Mouse (Mus musculus) adipocyte (in vitro differentiated cells): ENCODE results near the gene Olfr820.
"Not testable (repeated sequence)": the region's sequence is repeated elsewhere in the genome, so short reads cannot be mapped to it uniquely, and the experiment has no call there.

Experiments used
- DNase-seq: peaks from one replicate; pipeline ENCODE4 v3.0.0-alpha.2; 2016; ENCODE audit warnings: low spot score

Olfr820 gene

DNA sequence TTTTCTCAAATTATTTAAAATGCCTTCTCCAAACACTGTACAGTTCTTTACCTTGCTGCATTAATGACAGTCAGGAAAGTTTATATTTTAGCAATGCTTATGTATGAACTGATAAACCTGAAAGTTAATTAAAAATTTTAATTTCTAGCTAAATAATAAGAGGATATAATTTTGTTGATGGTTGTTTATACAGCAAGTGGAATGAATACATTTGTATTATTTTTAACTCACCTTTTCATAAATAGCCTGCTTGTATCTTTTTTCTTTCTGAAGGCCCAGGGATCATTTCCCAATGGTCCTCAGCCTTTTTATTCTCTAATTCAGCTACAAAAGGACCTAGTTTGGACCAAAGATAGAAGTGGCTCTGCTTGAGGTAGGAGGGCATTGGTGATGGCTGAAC, at the start of gene Olfr820:
Gene Olfr820 (plus strand): TSS at position 301 of the 400 bp plus-strand sequence.
- DNase-seq: no peak

DNA sequence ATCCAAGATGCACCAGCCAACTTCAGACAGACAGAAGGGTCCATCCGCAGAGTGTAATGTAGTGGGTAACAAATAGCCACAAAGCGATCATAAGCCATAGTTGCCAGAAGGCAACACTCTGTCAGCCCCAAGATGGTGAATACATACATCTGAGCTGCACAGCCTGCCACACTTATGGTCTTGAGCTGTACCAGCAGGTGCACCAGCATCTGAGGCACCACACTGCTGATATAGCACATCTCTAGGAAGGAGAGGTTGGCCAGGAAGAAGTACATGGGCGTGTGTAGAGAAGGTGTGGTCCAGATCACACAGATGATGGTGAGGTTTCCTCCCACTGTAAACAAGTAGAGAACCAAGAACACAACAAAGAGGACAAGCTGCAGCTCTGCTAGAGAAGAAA, 46.2 kb upstream of the Olfr820 start:
- not testable (repeated sequence) for DNase-seq

- not testable (repeated sequence) for DNase-seq
Observed at GRCm38 (mm10) chr10:129967166-129967565, 45.3 kb upstream of the Olfr820 start, which contains the start of gene Olfr819. Gene Olfr819, minus strand, starts transcription at chr10:129967266.

DNA sequence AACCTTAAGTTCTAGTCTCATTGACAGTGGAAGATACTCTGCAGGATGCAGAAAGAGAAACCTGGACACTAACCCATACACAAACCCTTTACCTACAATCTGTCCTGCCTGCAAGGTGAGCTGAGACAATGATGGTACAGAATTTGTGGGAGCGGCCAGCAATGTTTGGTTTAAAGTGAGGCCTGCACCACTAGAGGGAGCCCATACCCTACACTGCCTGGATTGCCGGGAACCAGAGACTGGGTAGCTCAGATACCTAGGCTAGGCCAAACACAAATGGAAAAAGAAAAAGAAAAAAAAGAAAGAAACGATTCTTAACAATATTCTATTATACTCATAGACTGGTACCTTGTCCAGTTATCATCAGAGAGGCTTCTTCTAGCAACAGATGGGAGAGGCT, 39.4 kb upstream of the Olfr820 start:
- not testable (repeated sequence) for DNase-seq

GRCm38 (mm10) chr10:129976040-129976439, 36.4 kb upstream of the Olfr820 start, which contains the start of gene Olfr247:
Gene Olfr247, minus strand, starts transcription at chr10:129976140.
- DNase-seq: not testable (repeated sequence)

DNA sequence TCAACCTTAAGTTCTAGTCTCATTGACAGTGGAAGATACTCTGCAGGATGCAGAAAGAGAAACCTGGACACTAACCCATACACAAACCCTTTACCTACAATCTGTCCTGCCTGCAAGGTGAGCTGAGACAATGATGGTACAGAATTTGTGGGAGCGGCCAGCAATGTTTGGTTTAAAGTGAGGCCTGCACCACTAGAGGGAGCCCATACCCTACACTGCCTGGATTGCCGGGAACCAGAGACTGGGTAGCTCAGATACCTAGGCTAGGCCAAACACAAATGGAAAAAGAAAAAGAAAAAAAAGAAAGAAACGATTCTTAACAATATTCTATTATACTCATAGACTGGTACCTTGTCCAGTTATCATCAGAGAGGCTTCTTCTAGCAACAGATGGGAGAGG, 30.6 kb upstream of the Olfr820 start:
- not testable (repeated sequence) for DNase-seq

DNA sequence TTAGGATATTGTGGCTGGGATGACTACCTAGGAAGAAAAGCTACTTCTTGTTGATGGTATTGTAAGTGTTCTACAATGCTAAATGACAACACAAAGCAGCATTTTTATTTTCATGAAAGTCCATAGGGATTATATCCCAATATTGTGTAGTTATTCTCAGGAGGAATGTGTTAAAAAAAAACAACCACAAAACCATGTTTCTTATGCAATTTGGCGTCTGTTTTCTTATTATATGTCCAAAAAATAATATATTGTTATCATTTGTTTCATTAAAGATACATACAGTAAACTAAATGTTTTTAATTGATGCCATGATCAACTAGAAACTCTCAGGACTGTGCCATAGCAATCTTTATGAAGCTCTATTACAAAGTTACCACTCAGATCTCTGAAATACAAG, 27.5 kb upstream of the Olfr820 start, which contains the start of gene Gm10310:
Gene Gm10310 (minus strand): TSS at position 101 of the 400 bp plus-strand sequence.
- DNase-seq: not testable (repeated sequence)

DNA sequence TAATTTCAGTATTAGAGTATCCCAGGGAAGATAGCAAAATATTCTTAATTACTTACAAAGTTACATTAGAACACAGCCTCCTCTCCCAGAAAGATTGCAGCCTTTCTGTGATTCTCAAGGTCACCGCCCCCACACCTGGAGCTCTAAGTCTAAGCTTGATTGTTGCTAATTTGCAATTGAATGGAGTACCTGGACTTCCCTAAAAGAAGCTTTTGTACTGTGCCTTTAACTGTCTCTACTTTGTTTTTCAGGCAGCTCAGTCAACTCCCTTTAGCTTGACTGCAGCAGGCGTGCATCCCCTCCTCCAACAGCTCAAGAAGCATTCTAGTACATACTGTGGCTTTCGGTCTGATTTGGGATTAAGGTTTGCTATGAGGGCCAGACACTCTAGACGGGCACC, 8.3 kb upstream of the Olfr820 start:
- not testable (repeated sequence) for DNase-seq

DNA sequence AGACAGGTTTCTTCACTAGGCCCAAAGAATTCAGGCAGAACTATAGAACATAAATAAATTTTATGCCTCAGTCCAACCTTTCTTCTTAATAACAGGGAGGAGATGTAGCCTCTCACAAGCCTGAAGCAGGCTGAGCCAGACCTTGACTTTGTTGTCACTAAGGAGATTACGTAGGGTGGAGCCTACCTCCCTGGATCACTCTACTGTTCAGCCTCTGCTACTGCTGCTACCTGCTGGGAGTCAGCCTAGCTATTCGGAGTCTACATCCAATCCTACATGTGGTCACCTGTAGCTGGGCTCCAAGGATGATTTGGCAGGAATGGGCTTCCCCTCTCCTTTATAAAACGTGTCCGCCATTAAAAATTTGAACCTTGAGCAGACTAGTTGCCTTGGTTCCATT, 7.1 kb upstream of the Olfr820 start:
- not testable (repeated sequence) for DNase-seq

- no peak for DNase-seq
Observed at GRCm38 (mm10) chr10:130030048-130030447, 17.6 kb downstream of the Olfr820 start, which contains the start of gene Olfr821. Gene Olfr821, plus strand, starts transcription at chr10:130030348.

DNA sequence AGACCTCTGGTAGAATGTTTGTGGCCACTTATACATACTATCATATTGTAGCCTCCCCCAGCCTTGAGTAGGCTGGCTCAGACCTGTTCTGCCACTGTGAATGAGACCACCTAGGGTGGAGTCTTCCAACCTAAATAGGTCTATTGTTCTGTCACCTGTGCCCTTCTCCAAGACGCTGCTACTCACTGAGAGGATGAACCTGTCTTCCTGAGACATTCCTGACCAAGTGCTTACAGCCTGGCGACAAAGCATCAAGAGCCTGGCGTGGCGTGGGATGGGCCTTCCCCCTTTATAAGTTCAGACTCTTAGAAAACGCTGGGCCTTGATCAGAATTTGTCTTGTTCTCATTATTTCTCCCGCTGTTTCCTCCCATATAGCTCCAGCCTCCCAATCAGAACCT, 24.7 kb downstream of the Olfr820 start:
- DNase-seq: no peak
